In the genomic region with DNA sequence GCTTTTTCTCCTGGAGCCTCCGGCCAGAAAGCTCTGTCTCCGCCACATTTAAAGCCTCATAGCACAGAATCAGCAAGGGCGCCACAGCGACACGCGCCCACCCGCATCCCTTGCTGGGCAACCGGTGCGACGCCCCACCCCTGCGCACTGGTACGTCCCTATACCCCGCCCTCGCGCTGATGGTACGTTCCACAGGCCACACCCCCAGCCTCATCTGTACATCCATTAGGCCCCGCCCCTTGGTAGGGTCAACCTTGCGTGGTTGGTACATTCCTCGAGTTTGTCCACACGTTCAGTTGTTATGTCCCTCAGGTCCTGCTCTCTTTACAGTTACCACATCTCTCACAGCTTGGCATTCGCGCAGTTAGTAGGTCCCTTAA, we compare ENCODE assay signal across 8 mouse cellular contexts. TPM values are rescaled to one million over a fixed set of nuclear protein-coding genes. Genes with fewer than 3 reads are reported as not detected.
DNase-seq lines count a peak whose midpoint lies in the region; ATAC-seq lines count a peak whose summit lies in the region.

A gene (minus strand): TSS at position 148 of the 380 bp plus-strand sequence.
A gene (plus strand): TSS at position 298 of the 380 bp plus-strand sequence.

- H3K27me3 ChIP-seq in intestine, embryonic 15.5 days (replicated peaks), result no peaks in the 10 kb centered on the region
- H3K27me3 ChIP-seq in megakaryocyte, embryonic 14.5 days (replicated peaks), result no peaks in the 10 kb centered on the region

- H3K27ac ChIP-seq in intestine, embryonic 15.5 days, result peak within 1 kb of the TSS; percentile 85

- peaks cover 14% of the 10 kb centered on the region for H3K4me1 ChIP-seq in intestine, embryonic 15.5 days (replicated peaks)
- peaks cover 53% of the 10 kb centered on the region for H3K4me1 ChIP-seq in megakaryocyte, embryonic 14.5 days

- intact Hi-C loops in left cerebral cortex, postnatal 10 days (cut with DNase I), result no loop called here

- H3K4me3 ChIP-seq in intestine, embryonic 15.5 days (replicated peaks), result peak within 1 kb of the TSS; percentile 76
- peak within 1 kb of the TSS; percentile 96 for H3K4me3 ChIP-seq in megakaryocyte, embryonic 14.5 days (replicated peaks)

- H3K4me2 ChIP-seq in intestine, embryonic 15.5 days (replicated peaks), result peak within 1 kb of the TSS; percentile 83

- WGBS in intestine, embryonic 15.5 days, result under 1% methylated on average over 22 of the region's 22 CpGs

- DNase-seq in adrenal gland, postnatal 10 days, result peak; percentile 97
- peak; percentile 99 for DNase-seq in embryo, embryonic 9.5 days (ENCODE audit: extremely low spot score)
- peak; percentile 91 to 97 for DNase-seq in gastrocnemius, postnatal 4 days (ENCODE audit: low spot score in 2 of 2)
- DNase-seq in left cerebral cortex, postnatal 10 days (ENCODE audit: extremely low spot score in 1 of 2, low spot score in 2 of 2), result peak; percentile 97 to 98
- DNase-seq in right cerebral cortex, postnatal 25 days, result peak; percentile 98
- DNase-seq in Muller cell, postnatal 12 days (ENCODE audit: inconsistent ontology term), result no peak

- peak; percentile 87 for ATAC-seq in intestine, embryonic 15.5 days

- H3K9ac ChIP-seq in intestine, embryonic 15.5 days, result peak within 1 kb of the TSS; percentile 72

- H3K36me3 ChIP-seq in intestine, embryonic 15.5 days, result peaks cover 6% of the 10 kb centered on the region
- peaks cover 54% of the 10 kb centered on the region for H3K36me3 ChIP-seq in megakaryocyte, embryonic 14.5 days (replicated peaks; ENCODE audit: low read length)

- H3K9me3 ChIP-seq in intestine, embryonic 15.5 days, result no peaks in the 10 kb centered on the region
- H3K9me3 ChIP-seq in megakaryocyte, embryonic 14.5 days, result no peaks in the 10 kb centered on the region

RNA-seq across cellular contexts. Expression of the first gene that starts in this region (rescaled TPM):
- 10 to 100 TPM; 12.9 to 17.4 TPM for total RNA-seq in adrenal gland, postnatal 10 days (2021)
- total RNA-seq in gastrocnemius, postnatal 4 days (2021), result 1 to 10 TPM; 6.1 to 7.2 TPM
- 10.6 and 11.4 TPM in 2 replicates for polyA plus RNA-seq in intestine, embryonic 15.5 days (2015; fragmentation: Nextera tagmentation; extraction: Ambion mirVana)
- 10 to 100 TPM; 29.5 to 31.2 TPM for total RNA-seq in left cerebral cortex, postnatal 10 days (2021)
- 30.9 and 35.5 TPM in 2 replicates for polyA plus RNA-seq in megakaryocyte, embryonic 14.5 days (2012; ENCODE audit: insufficient read depth, low replicate concordance)

RNA-seq across cellular contexts. Expression of the second gene that starts in this region (rescaled TPM):
- total RNA-seq in adrenal gland, postnatal 10 days (2021), result 10 to 100 TPM; 36.0 to 36.1 TPM
- 10 to 100 TPM; 28.5 to 29.5 TPM for total RNA-seq in gastrocnemius, postnatal 4 days (2021)
- polyA plus RNA-seq in intestine, embryonic 15.5 days (2015; fragmentation: Nextera tagmentation; extraction: Ambion mirVana), result 47.5 and 49.3 TPM in 2 replicates
- total RNA-seq in left cerebral cortex, postnatal 10 days (2021), result 10 to 100 TPM; 47.5 to 48.8 TPM
- polyA plus RNA-seq in megakaryocyte, embryonic 14.5 days (2012; ENCODE audit: insufficient read depth, low replicate concordance), result 23.6 and 74.7 TPM in 2 replicates
